24 mouse cellular contexts compared by ENCODE assay signal in the genomic region with DNA sequence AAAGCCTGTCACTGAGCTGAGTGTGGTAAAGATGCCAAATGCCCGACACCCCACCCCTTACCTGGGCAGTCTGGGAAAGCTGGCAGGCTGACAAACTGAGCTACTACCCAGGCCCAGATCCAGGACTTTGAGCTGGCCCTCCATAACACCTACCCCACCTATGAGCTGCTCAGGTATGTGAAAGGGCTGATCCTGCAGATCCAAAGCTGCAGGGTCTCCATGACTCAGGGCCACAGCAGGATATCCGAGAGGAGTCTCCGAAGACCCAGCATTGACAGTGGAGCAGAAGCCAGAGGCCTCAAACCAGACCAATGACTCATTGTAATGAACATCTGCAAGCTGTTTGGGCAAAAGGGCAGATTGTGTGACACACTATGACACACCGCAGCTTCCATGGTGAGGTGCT.
DNase-seq lines count a peak whose midpoint lies in the region; ATAC-seq and TF ChIP-seq lines count a peak whose summit lies in the region.
"Had no signal": no experiment of that assay in that cellular context is flagged by ENCODE, and none has a peak within 500 bp of the region (broad histone marks: within the 10 kb centered on the region; RNA-seq: fewer than 3 reads in every experiment).

No protein-coding gene starts in this region.

- no peaks in the 10 kb centered on the region for H3K27me3 ChIP-seq in myocyte (ENCODE audit: control insufficient read depth, insufficient read depth, insufficient read length)
- H3K27me3 ChIP-seq in midbrain, embryonic 11.5 days (ENCODE audit: control insufficient read depth, insufficient read depth, low read length): no peaks in the 10 kb centered on the region
- H3K27me3 ChIP-seq: kidney, embryonic 15.5 days; midbrain, embryonic 12.5 days; neural tube, embryonic 15.5 days had no signal

- no peak overlapping the region for H3K27ac ChIP-seq in midbrain, embryonic 11.5 days (ENCODE audit: low read depth, low read length)
- H3K27ac ChIP-seq: embryonic facial prominence, embryonic 10.5 days; gastrocnemius, adult 2 months; hindbrain, embryonic 10.5 days; kidney, embryonic 15.5 days; macrophage; midbrain, embryonic 12.5 days; neural tube, embryonic 15.5 days had no signal

- WGBS in midbrain, embryonic 11.5 days: 78% methylated on average over 4 of the region's 4 CpGs

- no peaks in the 10 kb centered on the region for H3K4me1 ChIP-seq in midbrain, embryonic 11.5 days (ENCODE audit: control insufficient read depth, insufficient read depth, low read length)
- H3K4me1 ChIP-seq: hindbrain, embryonic 10.5 days; midbrain, embryonic 12.5 days; neural tube, embryonic 15.5 days had no signal

- TF ChIP-seq POLR2A in myocyte (IDR thresholded peaks at IDR 0.05; ENCODE audit: insufficient read length, low read depth): no peak

- H3K4me2 ChIP-seq in myocyte (ENCODE audit: low read depth): peak overlapping the region; percentile 33
- no peak overlapping the region for H3K4me2 ChIP-seq in midbrain, embryonic 11.5 days
- H3K4me2 ChIP-seq: kidney, embryonic 15.5 days; lung, embryonic 14.5 days; midbrain, embryonic 12.5 days; neural tube, embryonic 15.5 days had no signal

- DNase-seq in heart, adult 11 months: peak; percentile 88
- no peak for DNase-seq in heart, postnatal 4 days
- DNase-seq in MN1 (ENCODE audit: low spot score): peak; percentile 66
- DNase-seq in cerebellum, adult 8-10 months: peak; percentile 63
- no peak for DNase-seq in midbrain, embryonic 11.5 days (ENCODE audit: low spot score, missing footprints)
- DNase-seq in spleen, postnatal 14 days (ENCODE audit: low spot score in 2 of 2): no peak
- DNase-seq: adrenal gland, postnatal 14 days; forebrain, postnatal 0 days; gastrocnemius, adult 2 months; left cerebral cortex, postnatal 4 days; lung, embryonic 14.5 days; retina, postnatal 1 day; right cerebral cortex, postnatal 4 days; thymus, adult 18-20 months had no signal

- no peak overlapping the region for H3ac ChIP-seq in myocyte (ENCODE audit: control insufficient read depth, insufficient read length)

- H3K9ac ChIP-seq in midbrain, embryonic 11.5 days (ENCODE audit: low read length): no peak overlapping the region
- H3K9ac ChIP-seq: forebrain, postnatal 0 days; kidney, embryonic 15.5 days; lung, embryonic 14.5 days; midbrain, embryonic 12.5 days; neural tube, embryonic 15.5 days had no signal

- H3K4me3 ChIP-seq in myocyte: no peak overlapping the region
- no peak overlapping the region for H3K4me3 ChIP-seq in midbrain, embryonic 11.5 days (ENCODE audit: low read depth, low read length)
- H3K4me3 ChIP-seq: embryonic facial prominence, embryonic 10.5 days; gastrocnemius, adult 2 months; hindbrain, embryonic 10.5 days; kidney, embryonic 15.5 days; midbrain, embryonic 12.5 days; neural tube, embryonic 15.5 days had no signal

- H3K36me3 ChIP-seq in myocyte (ENCODE audit: control insufficient read depth, insufficient read depth): peaks cover 22% of the 10 kb centered on the region
- H3K36me3 ChIP-seq in midbrain, embryonic 11.5 days (ENCODE audit: control insufficient read depth, insufficient read depth, low read length): no peaks in the 10 kb centered on the region
- H3K36me3 ChIP-seq: embryonic facial prominence, embryonic 10.5 days had no signal

- ATAC-seq in midbrain, embryonic 11.5 days (ENCODE audit: low FRiP score): no peak
- ATAC-seq: CD4-positive, CD25-positive, alpha-beta regulatory T cell, adult 4 months; forebrain, postnatal 0 days; inflammation-experienced regulatory T-cells, adult 6 months had no signal

- no peaks in the 10 kb centered on the region for H3K9me3 ChIP-seq in midbrain, embryonic 11.5 days (ENCODE audit: control insufficient read depth, low read length)
- H3K9me3 ChIP-seq: embryonic facial prominence, embryonic 10.5 days; G1E; hindbrain, embryonic 10.5 days; kidney, embryonic 15.5 days; midbrain, embryonic 12.5 days; neural tube, embryonic 15.5 days had no signal

- H3K79me2 ChIP-seq in myocyte (ENCODE audit: control insufficient read depth, insufficient read depth): no peaks in the 10 kb centered on the region

TF ChIP-seq in myocyte, 11 proteins besides CTCF, POLR2A, EP300 and RAD21:
- TF ChIP-seq TCF12 (IDR thresholded peaks at IDR 0.05; ENCODE audit: insufficient read depth, poor library complexity, severe bottlenecking) (peak; percentile 44), MAX (IDR thresholded peaks at IDR 0.05; ENCODE audit: low read depth) (no peak), MYOD1 (IDR thresholded peaks at IDR 0.05; ENCODE audit: control insufficient read depth in 1 of 3, insufficient read length in 2 of 3, low read depth in 2 of 3) (peak in 1 of 3 experiments; percentile 34)

Comparison
In these comparisons a context has a peak if more than half of its experiments do, and no peak if none do; other contexts are left out.
1. DNase-seq: peak in heart, adult 11 months (single experiment), MN1 (single experiment) and cerebellum, adult 8-10 months (single experiment); none in heart, postnatal 4 days (single experiment), midbrain, embryonic 11.5 days (single experiment) and spleen, postnatal 14 days (0 of 2).